Mouse (Mus musculus) bone marrow, adult 2 months (tissue): Measurements from ENCODE around the gene Nfx1.

Source experiments
- CTCF ChIP-seq: fragments of 200-500 bp; IDR thresholded peaks from 2 replicates; pipeline ENCODE4 v1.5.1; 2011; ENCODE audit warnings: low read length, control low read depth; ENCODE audit not compliant: control insufficient read depth, insufficient read depth
- POLR2A ChIP-seq: fragments of 200-500 bp; IDR thresholded peaks from 2 replicates; pipeline ENCODE4 v1.6.1; 2011; ENCODE audit warnings: low read depth, mild to moderate bottlenecking, control low read depth, low read length, borderline replicate concordance; ENCODE audit not compliant: control insufficient read depth

DNA sequence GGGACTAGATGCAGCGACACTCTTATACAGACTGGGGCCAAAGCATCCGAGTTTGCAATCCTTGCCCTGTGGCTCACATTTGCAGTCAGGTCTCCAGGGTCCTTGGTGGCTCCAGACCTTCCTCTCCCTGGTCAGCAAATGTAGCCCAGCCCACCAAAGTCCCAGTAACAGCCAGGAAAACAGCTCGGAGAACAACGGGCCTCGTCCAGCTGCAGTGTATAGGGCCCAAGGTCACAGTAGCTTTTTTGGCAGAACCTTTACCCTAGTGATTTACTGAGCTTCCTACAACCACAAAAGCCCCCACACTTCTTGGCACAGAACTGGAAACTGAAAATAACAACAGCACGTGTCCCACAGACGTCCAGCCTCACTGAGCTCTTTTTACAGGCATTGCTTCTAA is 70.3 kb downstream of the Nfx1 start:
- TF ChIP-seq CTCF (no peak), POLR2A (no peak)
